Mouse (Mus musculus) limb, embryonic 11.5 days (tissue): ENCODE results near the gene Eml6. TPM values are rescaled to one million over a fixed set of nuclear protein-coding genes. Genes with fewer than 3 reads are reported as not detected.
"Not testable (repeated sequence)": the region's sequence is repeated elsewhere in the genome, so short reads cannot be mapped to it uniquely, and the experiment has no call there.

Source experiments
- ATAC-seq: fragments of 200-750 bp; cut with Nextera tagmentation; 2 replicates; pipeline ENCODE4 v1.8.0; 2017; ENCODE audit warnings: low read depth; ENCODE audit not compliant: insufficient number of reproducible peaks, low FRiP score, low TSS enrichment
- DNase-seq: peaks from one replicate; pipeline ENCODE4 v3.0.0-alpha.2; 2015; ENCODE audit warnings: low spot score
- H3K27ac ChIP-seq: fragments of 300-500 bp; sonication (generic); replicated peaks from 2 replicates; pipeline ENCODE4 v1.5.1; 2014; ENCODE audit warnings: low read depth, mild to moderate bottlenecking, low read length
- H3K27me3 ChIP-seq: fragments of 300-500 bp; sonication (generic); 2 replicates; pipeline ENCODE4 v1.6.1; 2014; ENCODE audit warnings: mild to moderate bottlenecking, low read length, mixed read lengths; ENCODE audit not compliant: control insufficient read depth, insufficient read depth
- H3K36me3 ChIP-seq: fragments of 300-500 bp; sonication (generic); 2 replicates; pipeline ENCODE4 v1.6.1; 2014; ENCODE audit warnings: mild to moderate bottlenecking, low read length, moderate library complexity, mixed read lengths; ENCODE audit not compliant: control insufficient read depth, insufficient read depth
- H3K4me1 ChIP-seq: fragments of 300-500 bp; sonication (generic); 2 replicates; pipeline ENCODE4 v1.6.1; 2014; ENCODE audit warnings: low read length, mixed read lengths; ENCODE audit not compliant: control insufficient read depth, insufficient read depth
- H3K4me2 ChIP-seq: fragments of 300-500 bp; sonication (generic); 2 replicates; pipeline ENCODE4 v1.6.1; 2014; ENCODE audit warnings: low read depth, mild to moderate bottlenecking, moderate library complexity; ENCODE audit not compliant: severe bottlenecking
- H3K4me3 ChIP-seq: fragments of 300-500 bp; sonication (generic); 2 replicates; pipeline ENCODE4 v1.5.1; 2014; ENCODE audit warnings: low read depth, low read length
- H3K9ac ChIP-seq: fragments of 300-500 bp; sonication (generic); 2 replicates; pipeline ENCODE4 v1.6.1; 2014; ENCODE audit warnings: mild to moderate bottlenecking, low read length
- H3K9me3 ChIP-seq: fragments of 300-500 bp; sonication (generic); 2 replicates; pipeline ENCODE4 v1.6.1; 2016; ENCODE audit warnings: low read length; ENCODE audit not compliant: control insufficient read depth
- WGBS: fragments of 180-500 bp; shearing (Covaris S2); extraction: QIAGEN DNeasy Blood & Tissue Kit; methylation state at CpG from one replicate; pipeline ENCODE4 v1.1.7; 2014; 5-methylcytosine and 5-hydroxymethylcytosine counted together
- polyA plus RNA-seq: library from polyadenylated mRNA; unstranded; fragments of >200 nt; fragmentation: Nextera tagmentation; extraction: Ambion mirVana; gene quantifications from 2 replicates; pipeline ENCODE4 v1.2.1, GENCODE M21; 2014

Eml6 gene
- polyA plus RNA-seq, 1 experiment from 2014 or later = 0.64 TPM

DNA sequence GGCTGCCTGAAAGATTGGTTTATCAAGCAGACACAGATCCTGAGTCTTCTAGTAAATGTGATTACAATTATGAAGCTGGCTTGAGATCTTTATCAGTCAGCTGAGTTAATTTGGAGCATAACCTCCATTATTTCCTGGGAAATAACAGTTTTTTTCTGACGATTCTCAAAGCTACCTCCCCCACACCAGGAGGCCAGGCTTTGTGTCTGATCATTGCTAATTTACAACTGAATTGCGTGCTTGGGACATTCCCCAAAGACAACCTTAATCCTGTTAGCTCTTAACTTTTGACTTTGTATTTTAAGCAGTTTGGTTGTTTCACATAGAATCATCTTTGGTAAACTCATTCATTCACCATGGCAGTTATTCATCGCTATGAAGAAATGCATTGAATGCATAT is 148.6 kb downstream of the Eml6 start:
- ATAC-seq = no peak
- Histone ChIP-seq H3K4me2 (no peak overlapping the region), H3K9ac (no peak overlapping the region), H3K9me3 (no peaks in the 10 kb centered on the region), H3K27me3 (no peaks in the 10 kb centered on the region), H3K4me1 (no peaks in the 10 kb centered on the region), H3K36me3 (no peaks in the 10 kb centered on the region), H3K4me3 (no peak overlapping the region), H3K27ac (no peak overlapping the region)
- no peak for DNase-seq
- WGBS = 57% methylated on average over 3 of the region's 3 CpGs

DNA sequence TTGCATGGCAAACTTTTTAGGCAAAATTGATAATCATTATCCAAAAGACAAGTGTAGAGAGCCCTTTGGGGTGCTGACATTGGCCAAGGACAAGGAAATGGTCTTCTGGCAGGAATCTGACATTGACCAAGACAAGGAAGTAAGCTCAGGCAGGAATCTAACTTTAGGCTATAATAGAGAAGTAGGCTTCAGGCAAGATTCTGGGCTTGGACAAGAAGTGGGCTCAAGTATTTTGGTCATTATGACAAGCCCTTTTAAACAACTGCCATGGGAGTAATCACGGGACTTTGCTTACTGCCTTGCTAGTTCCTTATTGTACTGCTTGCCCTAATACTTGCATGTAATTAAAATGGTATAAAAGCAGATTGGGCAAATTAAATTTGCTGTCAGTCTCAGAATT is 151.1 kb downstream of the Eml6 start:
- not testable (repeated sequence) for ATAC-seq

DNA sequence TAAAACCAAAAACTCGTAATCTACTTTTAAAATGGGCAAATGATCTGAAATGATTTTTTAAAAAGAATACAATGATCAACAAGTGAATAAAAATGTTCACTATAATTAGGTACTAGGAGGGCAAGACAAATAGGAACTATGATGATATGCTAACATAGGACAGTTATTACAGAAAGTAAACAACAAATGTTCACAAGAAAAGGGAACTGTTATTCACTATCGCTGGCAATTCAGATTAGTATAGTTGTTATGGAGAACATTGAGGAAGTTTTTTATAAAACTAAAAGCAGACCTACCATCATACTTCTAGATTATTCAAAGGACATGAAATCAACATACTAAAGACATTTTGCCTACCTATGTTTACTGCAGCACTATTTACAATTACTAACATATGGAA is 155.7 kb downstream of the Eml6 start:
- ATAC-seq (no peak), DNase-seq (no peak)

More for the DNA sequence above, 151.1 kb downstream of the Eml6 start:
- H3K4me2 ChIP-seq, H3K4me1 ChIP-seq, H3K9ac ChIP-seq, H3K36me3 ChIP-seq, H3K9me3 ChIP-seq, H3K27ac ChIP-seq, H3K27me3 ChIP-seq, H3K4me3 ChIP-seq, DNase-seq: not testable (repeated sequence)
- WGBS = 87% methylated on average over 1 of the region's 1 CpGs

DNA sequence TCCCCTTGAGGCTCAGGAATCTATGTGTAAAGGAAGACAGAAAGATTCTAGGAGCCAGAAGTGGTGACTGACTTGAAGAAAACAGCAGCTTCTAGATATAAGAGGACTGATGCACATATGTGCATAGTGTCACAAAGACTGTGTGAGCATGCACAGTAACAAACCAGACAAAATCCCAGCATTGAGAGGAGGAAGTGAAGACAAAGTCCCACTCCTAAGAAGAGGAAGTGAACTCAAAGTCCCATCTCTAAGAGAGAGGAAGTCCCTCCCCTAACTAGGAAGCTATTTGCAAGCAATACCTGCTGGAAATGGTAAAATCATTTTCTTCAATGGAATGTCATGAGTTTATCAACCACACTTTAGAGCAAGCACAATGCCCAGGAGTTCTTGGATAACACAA is 161.6 kb downstream of the Eml6 start:
- H3K36me3 ChIP-seq = no peaks in the 10 kb centered on the region
- DNase-seq = no peak
- H3K4me1 ChIP-seq = no peaks in the 10 kb centered on the region
- no peak overlapping the region for H3K4me2 ChIP-seq
- H3K27ac ChIP-seq = no peak overlapping the region
- ATAC-seq = no peak
- no peaks in the 10 kb centered on the region for H3K27me3 ChIP-seq
- no peak overlapping the region for H3K4me3 ChIP-seq
- H3K9me3 ChIP-seq = no peaks in the 10 kb centered on the region
- H3K9ac ChIP-seq = no peak overlapping the region

More for the DNA sequence above, 155.7 kb downstream of the Eml6 start:
- Histone ChIP-seq H3K4me1 (no peaks in the 10 kb centered on the region), H3K27ac (no peak overlapping the region), H3K4me2 (no peak overlapping the region), H3K27me3 (no peaks in the 10 kb centered on the region), H3K36me3 (no peaks in the 10 kb centered on the region), H3K9me3 (no peaks in the 10 kb centered on the region), H3K9ac (no peak overlapping the region), H3K4me3 (no peak overlapping the region)
- 95% methylated on average over 2 of the region's 2 CpGs for WGBS

DNA sequence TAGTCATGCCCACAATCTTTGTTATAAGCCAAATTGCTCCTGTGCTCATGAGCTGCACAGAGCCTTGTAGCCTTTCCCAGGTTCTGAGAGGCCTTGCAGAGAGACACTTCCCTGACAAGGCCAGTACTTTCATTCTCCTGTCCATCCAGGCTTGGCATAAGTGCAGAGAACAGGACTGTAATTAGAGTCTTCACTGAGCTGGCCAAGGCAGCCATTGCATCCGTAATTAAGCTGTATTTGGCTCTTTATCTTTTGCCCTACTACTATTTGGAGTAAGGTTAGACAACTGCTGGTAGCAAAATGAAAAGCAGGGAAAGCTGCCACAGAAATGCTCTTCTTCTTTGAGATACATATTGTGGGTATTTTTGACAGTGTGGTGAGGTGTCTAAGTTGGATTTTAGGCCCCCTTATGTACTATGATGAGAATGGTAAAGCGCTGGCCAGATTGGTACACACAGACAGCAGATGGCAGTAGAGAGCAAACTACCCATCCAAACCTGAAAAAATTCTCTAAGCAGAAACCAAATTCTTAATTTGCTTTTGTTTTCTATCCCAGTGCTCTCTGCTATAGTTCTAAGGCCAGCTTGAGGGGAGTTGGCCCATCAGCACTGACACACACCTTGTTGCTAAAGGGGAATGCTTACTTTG is 164.0 kb downstream of the Eml6 start:
- Histone ChIP-seq H3K36me3 (no peaks in the 10 kb centered on the region), H3K9me3 (no peaks in the 10 kb centered on the region), H3K27ac (no peak overlapping the region), H3K4me1 (no peaks in the 10 kb centered on the region), H3K4me2 (no peak overlapping the region), H3K4me3 (no peak overlapping the region), H3K27me3 (no peaks in the 10 kb centered on the region), H3K9ac (no peak overlapping the region)
- no peak for ATAC-seq
- DNase-seq = peak; percentile 60
- 50% methylated on average over 2 of the region's 2 CpGs for WGBS

DNA sequence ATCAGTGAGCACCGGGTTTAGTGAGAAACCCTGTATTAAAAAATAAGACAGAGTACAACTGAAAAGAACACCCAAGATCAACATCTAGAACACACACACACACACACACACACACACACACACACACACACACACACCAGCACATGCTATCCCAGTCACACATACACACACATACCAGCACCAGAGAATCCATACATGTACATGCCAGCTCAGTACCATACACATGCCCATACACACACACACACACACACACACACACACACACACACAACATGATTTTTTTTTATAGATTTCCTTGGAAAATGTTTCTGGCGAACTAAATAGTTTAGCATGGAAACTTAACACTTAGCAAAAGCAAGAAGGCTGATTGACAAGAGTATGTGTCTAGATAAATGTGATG is 164.8 kb downstream of the Eml6 start:
- ATAC-seq (no peak), DNase-seq (no peak)
- Histone ChIP-seq H3K4me2 (no peak overlapping the region), H3K27me3 (no peaks in the 10 kb centered on the region), H3K4me1 (no peaks in the 10 kb centered on the region), H3K36me3 (no peaks in the 10 kb centered on the region), H3K9ac (no peak overlapping the region), H3K27ac (no peak overlapping the region), H3K9me3 (no peaks in the 10 kb centered on the region), H3K4me3 (no peak overlapping the region)
- 80% methylated on average over 2 of the region's 2 CpGs for WGBS

DNA sequence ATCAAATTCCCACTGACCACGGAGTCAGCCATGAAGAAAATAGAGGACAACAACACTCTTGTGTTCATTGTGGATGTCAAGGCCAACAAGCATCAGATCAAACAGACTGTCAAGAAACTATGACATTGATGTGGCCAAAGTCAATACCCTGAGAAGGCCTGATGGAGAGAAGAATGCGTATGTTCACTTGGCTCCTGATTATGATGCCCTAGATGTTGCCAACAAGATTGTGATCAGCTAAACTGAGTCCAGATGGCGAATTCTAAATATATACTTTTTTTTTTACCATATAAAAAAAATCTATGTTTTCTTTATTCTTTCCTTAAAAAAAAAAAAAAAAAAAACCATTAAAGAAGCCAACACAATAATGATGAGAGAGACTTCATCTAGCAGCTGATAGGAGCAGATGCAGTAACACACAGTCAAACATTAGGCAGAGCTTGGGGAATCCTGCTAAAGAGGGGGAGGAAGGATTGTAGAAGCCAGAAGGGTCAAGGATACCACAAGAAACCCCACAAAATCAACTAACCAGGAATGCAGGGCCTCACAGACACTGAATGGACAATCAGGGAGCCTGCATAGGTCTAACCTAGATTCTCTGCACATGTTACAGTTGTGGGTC is 185.1 kb downstream of the Eml6 start:
- 89% methylated on average over 3 of the region's 3 CpGs for WGBS
- Histone ChIP-seq H3K27ac (no peak overlapping the region), H3K36me3 (no peaks in the 10 kb centered on the region), H3K9ac (no peak overlapping the region), H3K27me3 (no peaks in the 10 kb centered on the region), H3K4me2 (no peak overlapping the region), H3K4me1 (no peaks in the 10 kb centered on the region), H3K4me3 (no peak overlapping the region), H3K9me3 (no peaks in the 10 kb centered on the region)
- ATAC-seq (no peak), DNase-seq (no peak)

DNA sequence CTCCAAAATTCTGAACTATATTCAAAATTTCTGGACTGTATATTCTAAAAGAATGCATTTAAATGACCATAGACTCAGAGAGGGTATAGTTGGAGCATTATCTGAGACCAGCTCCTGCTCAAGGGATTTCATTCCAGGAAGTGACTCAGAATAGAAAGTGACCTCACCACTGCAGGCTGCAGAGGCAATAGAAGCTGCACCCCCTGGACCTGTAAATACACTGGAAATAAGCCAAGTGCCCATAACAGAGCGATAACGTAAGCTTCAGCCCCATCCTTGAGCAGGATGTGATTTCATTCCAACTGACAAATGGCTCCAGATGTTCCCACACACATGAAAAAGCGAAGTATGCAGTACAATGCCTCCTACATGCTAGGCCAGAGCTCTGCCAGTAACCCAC is 186.1 kb downstream of the Eml6 start:
- Histone ChIP-seq H3K9me3 (no peaks in the 10 kb centered on the region), H3K4me1 (no peaks in the 10 kb centered on the region), H3K27me3 (no peaks in the 10 kb centered on the region), H3K27ac (no peak overlapping the region), H3K36me3 (no peaks in the 10 kb centered on the region), H3K4me3 (no peak overlapping the region), H3K4me2 (no peak overlapping the region), H3K9ac (no peak overlapping the region)
- WGBS = 74% methylated on average over 3 of the region's 3 CpGs
- DNase-seq (no peak), ATAC-seq (no peak)

DNA sequence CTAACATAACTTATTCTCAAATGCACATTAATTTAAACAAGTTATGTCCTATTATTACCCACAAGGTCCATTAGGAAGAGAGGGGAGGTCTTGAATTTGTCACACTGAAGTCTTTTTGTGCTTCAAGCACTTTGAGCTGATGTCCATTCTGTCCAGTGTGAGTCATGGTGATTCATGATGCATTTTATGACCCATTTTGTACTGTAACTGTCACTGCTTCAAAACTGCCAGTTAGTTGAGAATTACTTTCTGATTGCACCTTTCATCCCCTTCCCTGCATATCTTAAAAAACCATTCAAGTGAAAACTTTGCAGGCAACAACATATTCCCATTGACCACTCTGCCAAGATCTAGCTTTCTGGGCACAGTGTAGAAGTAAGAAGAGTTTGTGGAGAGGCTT is 188.8 kb downstream of the Eml6 start:
- ATAC-seq (no peak), DNase-seq (no peak)
- Histone ChIP-seq H3K4me1 (no peaks in the 10 kb centered on the region), H3K9me3 (no peaks in the 10 kb centered on the region), H3K36me3 (no peaks in the 10 kb centered on the region), H3K9ac (no peak overlapping the region), H3K4me2 (no peak overlapping the region), H3K27ac (no peak overlapping the region), H3K27me3 (no peaks in the 10 kb centered on the region), H3K4me3 (no peak overlapping the region)
